Mouse (Mus musculus) heart, postnatal 25 days (tissue): Measurements from ENCODE around the gene Dock6. TPM values are rescaled to one million over a fixed set of nuclear protein-coding genes. Genes with fewer than 3 reads are reported as not detected.
A peak's percentile ranks its signal among the peaks of the same experiment; 100 is the strongest.

Experiments
- DNase-seq: peaks from one replicate; pipeline ENCODE4 v3.0.0; 2022; ENCODE audit warnings: low spot score
- intact Hi-C: fragments of 180-260 bp; cut with DNase I; formaldehyde crosslinking; loops from one replicate; pipeline ENCODE4 v1.15.1; 2025
- total RNA-seq, 2 experiments: library from RNA; stranded (reverse); gene quantifications; 2 replicates each; pipeline ENCODE4 v1.2.3; 2021

Dock6 gene
- total RNA-seq, 2 experiments from 2014 or later: 34.9 to 36.9 TPM

- intact Hi-C loops: no loop called here
- DNase-seq: no peak
Observed at GRCm38 (mm10) chr9:21847926-21848325, 4.5 kb downstream of the Dock6 start.

GRCm38 (mm10) chr9:21847425-21847824 lies 5.0 kb downstream of the Dock6 start:
- no peak for DNase-seq
- intact Hi-C loops: no loop called here

DNA sequence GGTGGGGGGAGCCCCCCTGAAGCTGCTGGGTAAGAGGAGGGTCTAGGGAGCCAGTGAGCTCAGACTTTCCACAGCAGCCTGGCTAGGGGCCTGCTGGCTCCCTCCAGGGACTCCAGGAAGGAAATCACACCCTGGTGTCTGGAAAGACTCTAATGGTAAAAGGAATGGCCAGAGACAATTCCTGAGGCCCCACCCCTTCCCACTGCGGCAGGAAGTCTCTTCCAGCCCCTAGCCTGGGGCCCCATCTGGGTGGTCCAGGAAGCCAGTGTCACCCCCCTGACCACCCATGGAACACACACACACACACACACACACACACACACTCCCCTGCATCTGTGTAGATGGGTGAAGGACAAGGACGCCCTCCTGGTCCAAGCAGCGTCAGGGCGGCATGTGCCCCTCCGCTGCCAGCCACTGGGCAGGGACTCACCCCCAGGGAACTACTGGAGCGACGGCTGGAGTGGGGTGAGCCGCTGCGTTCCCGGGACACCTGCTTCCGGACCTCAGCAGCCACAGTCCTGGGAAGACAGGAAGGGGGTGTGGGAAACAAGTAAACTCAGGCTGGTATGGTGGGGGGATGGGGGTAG lies 5.6 kb downstream of the Dock6 start:
- DNase-seq: peak; percentile 84
- intact Hi-C loops: no loop called here

- intact Hi-C loops: no loop called here
- no peak for DNase-seq
Observed at GRCm38 (mm10) chr9:21845381-21846080, 6.9 kb downstream of the Dock6 start.

GRCm38 (mm10) chr9:21843086-21843485 lies 9.3 kb downstream of the Dock6 start:
- intact Hi-C loops: no loop called here
- no peak for DNase-seq

DNA sequence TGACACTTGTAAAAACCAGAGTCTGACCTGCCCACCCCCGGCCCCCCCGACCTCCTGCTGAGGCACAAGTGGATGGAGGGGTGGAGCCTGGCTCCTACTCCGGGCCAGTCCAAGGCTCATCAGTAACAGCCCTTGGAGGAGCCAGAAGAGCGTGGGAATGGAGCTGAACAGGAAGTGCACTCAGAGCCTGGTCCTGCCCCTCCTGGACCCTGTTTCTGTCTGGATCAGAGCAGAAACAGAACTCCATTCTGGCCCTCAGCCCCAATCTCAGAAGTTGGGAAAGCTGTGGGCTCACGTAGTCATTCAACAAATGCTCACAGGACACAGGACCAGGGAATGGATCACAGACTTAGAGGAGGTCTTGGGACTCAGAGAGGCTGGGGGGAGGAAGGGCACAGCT lies 10.0 kb downstream of the Dock6 start:
- peak; percentile 72 for DNase-seq
- intact Hi-C loops: no loop called here

DNA sequence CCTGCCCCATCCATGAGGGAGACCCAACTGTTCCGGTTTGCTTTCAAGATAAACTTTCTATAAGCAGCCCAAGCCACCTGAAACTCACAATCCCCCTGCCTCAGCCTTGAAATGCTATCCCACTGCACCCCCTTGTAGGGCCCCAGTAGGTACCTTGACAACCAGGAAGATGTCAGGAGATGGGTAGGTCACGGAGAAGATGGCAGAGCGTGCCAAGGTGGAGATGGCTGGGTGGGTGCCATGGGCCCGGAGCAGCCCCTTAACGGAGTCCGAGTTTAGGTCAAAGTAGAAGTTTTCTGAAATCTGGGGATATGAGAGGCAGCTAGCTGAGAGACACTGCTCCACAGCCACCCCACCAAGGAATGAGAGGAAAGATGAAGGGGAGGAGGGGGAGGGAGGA lies 11.1 kb downstream of the Dock6 start:
- no peak for DNase-seq
- intact Hi-C loops: no loop called here

DNA sequence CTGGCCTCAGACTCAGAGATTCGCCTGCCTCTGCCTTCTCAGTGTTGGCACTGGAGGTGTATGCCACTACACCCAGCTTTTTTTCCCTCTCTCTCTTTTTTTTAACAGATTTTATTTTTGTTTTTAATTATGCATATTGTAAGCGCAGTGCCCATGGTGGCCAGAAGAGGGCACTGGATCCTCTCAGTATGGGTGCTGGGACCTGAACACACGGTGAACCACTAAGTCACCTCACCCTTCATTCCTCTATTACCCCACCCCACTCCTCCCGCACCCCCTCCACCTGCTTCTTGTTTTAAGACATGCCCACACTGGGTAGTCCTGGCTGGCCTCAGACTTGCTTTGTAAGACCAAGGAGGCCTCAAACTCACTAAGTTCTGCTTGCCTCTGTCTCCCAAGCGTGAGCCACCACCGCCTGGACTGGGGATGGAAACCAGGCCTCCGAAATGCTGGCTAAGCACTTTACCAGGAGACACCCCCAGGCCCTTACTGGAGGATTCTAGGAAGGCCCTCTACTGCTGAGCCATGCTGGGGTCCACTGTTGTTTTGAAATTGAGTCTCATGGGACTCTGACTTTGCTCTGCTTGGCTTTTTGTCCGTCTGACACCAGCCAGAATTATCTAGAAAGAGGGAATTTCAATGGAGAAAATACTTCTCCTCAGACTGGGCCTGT lies 12.2 kb downstream of the Dock6 start:
- intact Hi-C loops: loop anchor here (1.0 kb wide), 1 partner anchor 31 kb away; no protein-coding TSS in a partner anchor
- DNase-seq: no peak

DNA sequence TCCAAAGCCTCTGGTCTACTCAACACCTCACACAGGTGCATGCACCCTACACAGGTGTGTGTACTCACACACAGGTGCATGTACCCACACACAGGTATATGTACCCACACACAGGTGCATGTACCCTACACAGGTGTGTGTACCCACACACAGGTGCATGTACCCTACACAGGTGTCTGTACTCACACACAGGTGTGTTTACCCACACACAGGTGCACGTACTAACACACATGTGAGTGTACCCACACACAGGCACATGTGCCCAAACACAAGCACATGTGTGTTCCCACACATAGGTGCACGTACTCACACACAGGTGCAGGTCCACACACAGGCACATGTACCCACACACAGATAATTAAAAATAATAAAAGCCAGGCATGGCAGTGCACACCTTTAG lies 14.7 kb downstream of the Dock6 start:
- intact Hi-C loops: no loop called here
- no peak for DNase-seq

DNA sequence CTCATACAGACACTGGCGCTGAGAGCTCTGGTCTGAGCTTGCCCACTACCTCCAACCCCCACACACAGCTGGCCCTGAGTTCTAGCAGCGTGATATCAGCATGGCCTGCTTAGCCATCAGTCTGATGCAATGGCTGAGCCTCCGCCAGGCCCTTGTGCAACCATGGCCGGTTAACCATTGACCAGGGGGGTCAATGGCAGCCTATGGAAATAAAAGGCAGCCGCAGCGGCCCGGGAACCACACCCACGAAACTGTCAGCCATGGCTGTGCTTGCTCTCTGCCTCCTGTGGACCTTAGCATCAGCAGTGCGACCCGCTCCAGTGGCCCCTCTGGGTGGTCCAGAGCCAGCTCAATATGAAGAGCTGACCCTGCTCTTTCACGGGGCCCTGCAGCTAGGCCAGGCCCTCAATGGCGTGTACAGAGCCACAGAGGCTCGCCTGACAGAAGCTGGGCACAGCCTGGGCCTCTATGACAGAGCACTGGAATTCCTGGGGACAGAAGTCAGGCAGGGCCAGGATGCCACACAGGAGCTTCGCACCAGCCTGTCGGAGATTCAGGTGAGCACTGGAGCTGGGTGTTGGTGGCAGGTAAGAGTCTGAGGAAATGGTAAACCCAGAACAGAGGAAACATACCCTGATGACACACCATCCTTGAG lies 17.1 kb downstream of the Dock6 start, which contains the start of gene Angptl8:
Gene Angptl8 (plus strand): TSS at position 253 of the 655 bp plus-strand sequence.
- intact Hi-C loops: no loop called here
- DNase-seq: peak; percentile 42

GRCm38 (mm10) chr9:21831558-21832240 lies 20.7 kb downstream of the Dock6 start:
- intact Hi-C loops: no loop called here

GRCm38 (mm10) chr9:21830936-21831335 lies 21.5 kb downstream of the Dock6 start:
- intact Hi-C loops: no loop called here
- DNase-seq: no peak

More at GRCm38 (mm10) chr9:21831558-21832240, 20.7 kb downstream of the Dock6 start:
- DNase-seq: no peak

DNA sequence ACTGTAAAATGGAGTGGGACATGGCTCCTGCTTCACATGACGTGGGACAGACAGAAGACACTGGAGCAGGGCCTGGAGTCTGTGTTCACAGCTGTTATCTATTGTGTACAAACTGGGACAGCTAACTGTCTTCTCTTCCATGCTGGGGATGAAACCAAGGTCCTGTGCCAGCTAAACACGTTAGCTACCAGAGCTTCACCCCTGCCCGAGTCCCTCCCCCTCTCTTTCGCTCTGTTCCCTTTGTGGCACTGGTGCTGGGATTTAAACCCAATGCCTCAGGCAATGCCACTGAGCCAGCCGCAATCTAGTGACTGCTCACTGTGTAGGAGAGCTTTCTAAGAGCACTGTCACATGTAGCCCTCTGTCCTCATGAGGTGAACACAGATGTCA lies 22.0 kb downstream of the Dock6 start:
- DNase-seq: no peak
- intact Hi-C loops: no loop called here

- intact Hi-C loops: no loop called here
- DNase-seq: no peak
Observed at GRCm38 (mm10) chr9:21829834-21830460, 22.5 kb downstream of the Dock6 start.

DNA sequence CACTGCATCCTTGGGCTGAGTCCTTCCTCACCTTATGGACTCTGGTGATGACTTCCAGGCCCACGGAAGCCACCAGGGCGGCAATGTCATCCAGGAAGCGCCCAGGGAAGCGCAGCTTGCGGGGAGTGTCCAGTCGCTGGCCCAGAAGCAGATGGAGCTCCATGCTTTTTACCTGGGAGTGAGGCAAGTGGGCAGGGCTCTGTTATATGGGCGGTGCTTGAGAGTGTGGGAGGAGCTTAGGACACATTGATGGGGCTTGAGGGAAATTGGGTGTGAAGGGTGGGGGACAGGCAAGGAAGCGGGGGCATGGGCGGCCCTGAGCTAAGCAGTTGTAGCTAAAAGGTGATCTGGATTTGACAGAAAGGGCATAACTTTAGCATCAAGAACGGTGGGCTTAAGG lies 28.1 kb downstream of the Dock6 start:
- intact Hi-C loops: no loop called here
- DNase-seq: no peak

GRCm38 (mm10) chr9:21823957-21824356 lies 28.5 kb downstream of the Dock6 start:
- no peak for DNase-seq
- intact Hi-C loops: no loop called here

- DNase-seq: no peak
- intact Hi-C loops: no loop called here
Observed at GRCm38 (mm10) chr9:21822686-21823085, 29.7 kb downstream of the Dock6 start.

DNA sequence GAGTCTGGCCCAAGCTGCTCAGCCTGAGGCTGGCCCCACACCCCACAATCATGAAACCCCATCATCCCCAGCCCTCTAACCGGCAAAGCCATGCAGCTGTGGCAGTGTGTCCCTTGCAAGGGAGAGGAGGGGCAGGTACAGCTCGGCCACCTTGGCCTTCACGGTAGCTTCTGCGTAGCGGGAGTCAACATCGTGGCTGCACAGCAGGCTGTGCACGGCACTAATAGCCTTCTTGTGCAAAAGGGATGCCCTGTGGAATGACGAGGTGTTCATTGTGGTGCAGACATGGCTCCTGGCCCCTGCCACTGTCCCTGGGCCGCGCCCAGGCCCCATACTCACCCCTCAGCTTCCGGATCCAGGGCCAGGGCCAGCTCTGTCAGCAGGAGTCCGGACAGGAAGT lies 32.3 kb downstream of the Dock6 start:
- intact Hi-C loops: no loop called here
- no peak for DNase-seq

DNA sequence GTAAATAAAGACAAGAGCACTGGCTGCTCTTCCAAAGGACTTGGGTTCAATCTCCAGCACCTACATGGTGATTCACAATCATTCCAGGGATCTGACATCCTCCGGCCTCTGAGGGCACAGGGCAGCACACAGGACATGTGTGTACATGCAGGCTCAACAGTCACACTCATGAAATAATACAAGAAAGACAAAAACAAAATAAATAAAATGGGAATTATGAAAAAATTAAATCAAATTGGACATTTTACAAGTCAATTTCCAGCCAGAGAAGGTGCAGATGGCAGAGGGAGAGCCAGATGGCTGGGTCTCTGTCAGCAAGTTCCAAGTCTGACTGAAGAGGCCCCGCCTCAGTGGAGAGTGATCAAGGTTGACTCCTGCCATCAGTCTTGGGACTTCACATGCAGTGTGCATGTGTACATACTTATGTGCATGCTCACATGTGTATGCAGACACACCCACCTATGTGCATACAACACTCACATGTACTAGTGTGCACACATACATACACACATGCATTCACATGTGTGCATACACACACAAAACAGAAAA lies 33.2 kb downstream of the Dock6 start:
- intact Hi-C loops: no loop called here
- no peak for DNase-seq
